Mouse (Mus musculus): ENCODE data around the gene Gcg. TPM values are rescaled to one million over a fixed set of nuclear protein-coding genes. Genes with fewer than 3 reads are reported as not detected.

The Gcg gene
- total RNA-seq (2021), result not detected
- long read RNA-seq, experiment 1, result 0 reads
- long read RNA-seq, experiment 2, result 0 reads

GRCm38 (mm10) chr2:62483550-62483949, at the start of gene Gcg:
Gene Gcg (minus strand): TSS chr2:62483650.
- DNase-seq, result no peak
- intact Hi-C loops (cut with DNase I; ENCODE audit: low total_unique reads), result no loop called here

GRCm38 (mm10) chr2:62531065-62531464, 47.6 kb upstream of the Gcg start:
- DNase-seq, result no peak
- intact Hi-C loops (cut with DNase I; ENCODE audit: low total_unique reads), result no loop called here

GRCm38 (mm10) chr2:62526399-62526798, 42.9 kb upstream of the Gcg start:
- no peak for DNase-seq
- intact Hi-C loops (cut with DNase I; ENCODE audit: low total_unique reads), result no loop called here

- no peak for DNase-seq
- intact Hi-C loops (cut with DNase I; ENCODE audit: low total_unique reads), result no loop called here
Observed at GRCm38 (mm10) chr2:62517790-62518189, 34.3 kb upstream of the Gcg start.

GRCm38 (mm10) chr2:62514477-62514876, 31.0 kb upstream of the Gcg start:
- no peak for DNase-seq

GRCm38 (mm10) chr2:62513477-62513876, 30.0 kb upstream of the Gcg start:
- DNase-seq, result no peak
- intact Hi-C loops (cut with DNase I; ENCODE audit: low total_unique reads), result no loop called here

More at GRCm38 (mm10) chr2:62514477-62514876, 31.0 kb upstream of the Gcg start:
- intact Hi-C loops (cut with DNase I; ENCODE audit: low total_unique reads), result no loop called here

GRCm38 (mm10) chr2:62507130-62507529, 23.7 kb upstream of the Gcg start:
- DNase-seq, result no peak
- intact Hi-C loops (cut with DNase I; ENCODE audit: low total_unique reads), result no loop called here

- DNase-seq, result no peak
- intact Hi-C loops (cut with DNase I; ENCODE audit: low total_unique reads), result no loop called here
Observed at GRCm38 (mm10) chr2:62506441-62506840, 23.0 kb upstream of the Gcg start.

- DNase-seq, result no peak
- intact Hi-C loops (cut with DNase I; ENCODE audit: low total_unique reads), result no loop called here
Observed at GRCm38 (mm10) chr2:62504269-62504796, 20.9 kb upstream of the Gcg start.

GRCm38 (mm10) chr2:62503326-62503725, 19.9 kb upstream of the Gcg start:
- intact Hi-C loops (cut with DNase I; ENCODE audit: low total_unique reads), result no loop called here
- DNase-seq, result no peak

- intact Hi-C loops (cut with DNase I; ENCODE audit: low total_unique reads), result no loop called here
- DNase-seq, result no peak
Observed at GRCm38 (mm10) chr2:62502516-62502915, 19.1 kb upstream of the Gcg start.

- intact Hi-C loops (cut with DNase I; ENCODE audit: low total_unique reads), result no loop called here
- DNase-seq, result no peak
Observed at GRCm38 (mm10) chr2:62498821-62499220, 15.4 kb upstream of the Gcg start.

GRCm38 (mm10) chr2:62498086-62498485, 14.6 kb upstream of the Gcg start:
- no peak for DNase-seq
- intact Hi-C loops (cut with DNase I; ENCODE audit: low total_unique reads), result no loop called here

- DNase-seq, result no peak
- intact Hi-C loops (cut with DNase I; ENCODE audit: low total_unique reads), result no loop called here
Observed at GRCm38 (mm10) chr2:62497333-62498002, 14.0 kb upstream of the Gcg start.

- intact Hi-C loops (cut with DNase I; ENCODE audit: low total_unique reads), result no loop called here
- DNase-seq, result no peak
Observed at GRCm38 (mm10) chr2:62495407-62495806, 12.0 kb upstream of the Gcg start.

GRCm38 (mm10) chr2:62489832-62490231, 6.4 kb upstream of the Gcg start:
- no peak for DNase-seq
- intact Hi-C loops (cut with DNase I; ENCODE audit: low total_unique reads), result no loop called here

GRCm38 (mm10) chr2:62484906-62485305, 1.5 kb upstream of the Gcg start:
- intact Hi-C loops (cut with DNase I; ENCODE audit: low total_unique reads), result no loop called here
- DNase-seq, result no peak

GRCm38 (mm10) chr2:62480285-62481198, 2.9 kb downstream of the Gcg start:
- DNase-seq, result no peak
- intact Hi-C loops (cut with DNase I; ENCODE audit: low total_unique reads), result no loop called here

GRCm38 (mm10) chr2:62469551-62469950, 13.9 kb downstream of the Gcg start:
- DNase-seq, result no peak
- intact Hi-C loops (cut with DNase I; ENCODE audit: low total_unique reads), result no loop called here

GRCm38 (mm10) chr2:62463287-62463686, 20.2 kb downstream of the Gcg start:
- intact Hi-C loops (cut with DNase I; ENCODE audit: low total_unique reads), result no loop called here
- no peak for DNase-seq

- no peak for DNase-seq
- intact Hi-C loops (cut with DNase I; ENCODE audit: low total_unique reads), result no loop called here
Observed at GRCm38 (mm10) chr2:62462174-62462573, 21.3 kb downstream of the Gcg start.

All from gastrocnemius, postnatal 14 days (tissue).